Mouse (Mus musculus) heart, adult 2 months (tissue): ENCODE data around the gene Vmn1r113.
"Not testable (repeated sequence)": the region's sequence is repeated elsewhere in the genome, so short reads cannot be mapped to it uniquely, and the experiment has no call there.

Source experiments
- CTCF ChIP-seq: fragments of 200-600 bp; IDR thresholded peaks from 2 replicates; pipeline ENCODE4 v1.8.1; 2022; ENCODE audit warnings: antibody characterized with exemption, mild to moderate bottlenecking, moderate library complexity
- POLR2A ChIP-seq: fragments of 200-500 bp; IDR thresholded peaks from 2 replicates; pipeline ENCODE4 v1.6.1; 2011; ENCODE audit warnings: mild to moderate bottlenecking, low read depth, low read length, control low read depth; ENCODE audit not compliant: insufficient read depth

- not testable (repeated sequence) for TF ChIP-seq CTCF, POLR2A
Observed at GRCm38 (mm10) chr7:20812086-20812485, 25.0 kb downstream of the Vmn1r113 start, which contains the start of gene Vmn1r114.
